Mouse (Mus musculus) lung, postnatal 36 days (tissue): Measurements from ENCODE around the gene Ptprs.
A peak's percentile ranks its signal among the peaks of the same experiment; 100 is the strongest.

Source experiments
- DNase-seq: peaks from one replicate; pipeline ENCODE4 v3.0.0; 2022; ENCODE audit warnings: mixed read lengths

Ptprs gene

GRCm38 (mm10) chr17:56373136-56374034, 102.9 kb downstream of the Ptprs start:
- no peak for DNase-seq

DNA sequence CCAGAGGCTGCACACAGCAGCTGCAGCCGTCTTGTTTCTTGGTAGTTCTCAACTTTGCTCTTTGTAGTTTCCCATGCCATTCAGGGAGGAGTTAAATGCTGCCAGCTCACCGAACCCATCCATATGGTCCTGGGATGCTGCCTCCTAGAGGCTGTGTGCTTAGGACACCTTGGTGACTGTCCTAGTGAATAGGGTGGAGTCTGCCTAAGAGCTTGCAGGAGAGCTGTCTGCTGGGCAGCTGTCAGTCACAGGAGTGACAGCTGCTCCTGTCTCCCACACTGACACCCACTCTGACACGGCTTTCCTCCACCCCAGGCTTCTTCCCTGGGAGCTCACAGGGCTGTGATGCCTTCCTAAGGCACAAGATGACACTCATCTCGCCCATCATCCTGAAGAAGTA, 104.2 kb downstream of the Ptprs start:
- DNase-seq: no peak

- no peak for DNase-seq
These were observed 105.1 kb downstream of the Ptprs start for GRCm38 (mm10) chr17:56371029-56371660.

GRCm38 (mm10) chr17:56370090-56370489, 106.2 kb downstream of the Ptprs start:
- DNase-seq: no peak

DNA sequence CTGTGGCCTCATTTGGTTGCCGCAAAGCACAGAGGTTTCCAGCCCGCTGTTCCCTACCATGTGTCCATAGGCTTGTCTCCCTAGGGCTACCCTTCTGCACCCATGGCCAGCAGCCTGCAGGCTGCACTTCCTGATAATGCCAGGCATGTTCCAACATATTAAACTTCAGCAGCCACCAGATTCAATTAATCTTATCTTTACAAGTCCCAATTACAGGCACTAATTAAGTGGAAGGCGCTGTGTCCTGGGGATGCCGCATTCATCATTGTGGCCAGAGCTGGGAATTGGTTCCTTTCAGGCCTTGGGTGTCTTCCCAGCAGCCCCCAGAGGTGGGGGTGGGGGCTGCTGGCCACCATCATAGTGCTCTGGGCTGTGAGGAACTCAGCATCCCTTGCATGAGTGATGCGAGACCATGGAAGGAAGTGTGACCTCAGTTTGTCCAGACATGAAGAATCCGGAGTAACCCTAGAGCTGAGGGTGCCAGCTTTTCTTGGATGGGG, 107.9 kb downstream of the Ptprs start:
- DNase-seq: no peak

- DNase-seq: peak; percentile 8
These were observed 110.3 kb downstream of the Ptprs start for GRCm38 (mm10) chr17:56365791-56366673.
